Mouse (Mus musculus) hindbrain, embryonic 14.5 days (tissue): ENCODE results near the gene Lenep. TPM values are rescaled to one million over a fixed set of nuclear protein-coding genes. Genes with fewer than 3 reads are reported as not detected.

Experiments used
- ATAC-seq: fragments of 200-750 bp; cut with Nextera tagmentation; 2 replicates; pipeline ENCODE4 v1.8.0; 2017; ENCODE audit warnings: moderate number of reproducible peaks, mild to moderate bottlenecking, moderate TSS enrichment, moderate library complexity; ENCODE audit not compliant: low FRiP score
- DNase-seq: peaks from one replicate; pipeline ENCODE4 v3.0.0-alpha.2; 2015; ENCODE audit warnings: low spot score
- H3K27ac ChIP-seq: fragments of 300-500 bp; sonication (generic); 2 replicates; pipeline ENCODE4 v1.5.1; 2014; ENCODE audit warnings: mild to moderate bottlenecking, moderate library complexity
- H3K27me3 ChIP-seq: fragments of 300-500 bp; sonication (generic); 2 replicates; pipeline ENCODE4 v1.6.1; 2014; ENCODE audit warnings: mild to moderate bottlenecking, low read length, mixed read lengths; ENCODE audit not compliant: control insufficient read depth, insufficient read depth
- H3K36me3 ChIP-seq: fragments of 300-500 bp; sonication (generic); replicated peaks from 2 replicates; pipeline ENCODE4 v1.6.1; 2014; ENCODE audit not compliant: control insufficient read depth, insufficient read depth
- H3K4me1 ChIP-seq: fragments of 300-500 bp; sonication (generic); replicated peaks from 2 replicates; pipeline ENCODE4 v1.6.1; 2014; ENCODE audit warnings: antibody characterized with exemption, low read length, mixed read lengths; ENCODE audit not compliant: control insufficient read depth, insufficient read depth
- H3K4me2 ChIP-seq: fragments of 300-500 bp; sonication (generic); replicated peaks from 2 replicates; pipeline ENCODE4 v1.6.1; 2014; ENCODE audit warnings: mild to moderate bottlenecking, moderate library complexity
- H3K4me3 ChIP-seq: fragments of 300-500 bp; sonication (generic); replicated peaks from 2 replicates; pipeline ENCODE4 v1.5.1; 2014; ENCODE audit warnings: mild to moderate bottlenecking, low read length
- H3K9ac ChIP-seq: fragments of 300-500 bp; sonication (generic); 2 replicates; pipeline ENCODE4 v1.6.1; 2014
- H3K9me3 ChIP-seq: fragments of 300-500 bp; sonication (generic); 2 replicates; pipeline ENCODE4 v1.6.1; 2016; ENCODE audit warnings: low read length; ENCODE audit not compliant: control insufficient read depth
- WGBS: fragments of 180-500 bp; shearing (Covaris S2); extraction: QIAGEN DNeasy Blood & Tissue Kit; methylation state at CpG from one replicate; pipeline ENCODE4 v1.1.7; 2014; 5-methylcytosine and 5-hydroxymethylcytosine counted together
- polyA plus RNA-seq: library from polyadenylated mRNA; unstranded; fragments of >200 nt; fragmentation: Nextera tagmentation; extraction: Ambion mirVana; gene quantifications from 2 replicates; pipeline ENCODE4 v1.2.1, GENCODE M21; 2014

The Lenep gene
- polyA plus RNA-seq, 1 experiment from 2014 or later = not detected

- Histone ChIP-seq H3K9me3 (no peaks in the 10 kb centered on the region), H3K4me1 (peaks cover 8% of the 10 kb centered on the region), H3K27ac (peak within 1 kb of the TSS; percentile 75), H3K36me3 (peaks cover 27% of the 10 kb centered on the region), H3K27me3 (no peaks in the 10 kb centered on the region), H3K4me3 (peak within 1 kb of the TSS; percentile 45), H3K4me2 (peak within 1 kb of the TSS; percentile 80), H3K9ac (peak within 1 kb of the TSS; percentile 64)
- DNase-seq (peak; percentile 100), ATAC-seq (peak; percentile 99)
- WGBS = 6% methylated on average over 28 of the region's 28 CpGs
Observed at GRCm38 (mm10) chr3:89411490-89412393, 9.1 kb upstream of the Lenep start, which contains the start of gene Flad1. TSS of gene Flad1 (minus strand) at chr3:89411870.

GRCm38 (mm10) chr3:89410864-89411263 lies 8.3 kb upstream of the Lenep start:
- H3K27ac ChIP-seq = peak overlapping the region; percentile 75
- peak overlapping the region; percentile 80 for H3K4me2 ChIP-seq
- DNase-seq (no peak), ATAC-seq (no peak)
- peaks cover 8% of the 10 kb centered on the region for H3K4me1 ChIP-seq
- WGBS = 81% methylated on average over 10 of the region's 10 CpGs
- peak overlapping the region; percentile 64 for H3K9ac ChIP-seq
- H3K9me3 ChIP-seq = no peaks in the 10 kb centered on the region
- H3K4me3 ChIP-seq = peak overlapping the region; percentile 45
- no peaks in the 10 kb centered on the region for H3K27me3 ChIP-seq
- H3K36me3 ChIP-seq = peaks cover 29% of the 10 kb centered on the region

- H3K9ac ChIP-seq = no peak overlapping the region
- peaks cover 8% of the 10 kb centered on the region for H3K4me1 ChIP-seq
- H3K9me3 ChIP-seq = no peaks in the 10 kb centered on the region
- H3K4me3 ChIP-seq = no peak overlapping the region
- H3K27ac ChIP-seq = no peak overlapping the region
- over 99% methylated on average over 3 of the region's 3 CpGs for WGBS
- ATAC-seq (no peak), DNase-seq (no peak)
- H3K36me3 ChIP-seq = peaks cover 29% of the 10 kb centered on the region
- no peaks in the 10 kb centered on the region for H3K27me3 ChIP-seq
- no peak overlapping the region for H3K4me2 ChIP-seq
Observed at GRCm38 (mm10) chr3:89409701-89410100, 7.1 kb upstream of the Lenep start.

- ATAC-seq (no peak), DNase-seq (no peak)
- H3K4me2 ChIP-seq = no peak overlapping the region
- H3K36me3 ChIP-seq = peaks cover 34% of the 10 kb centered on the region
- H3K4me1 ChIP-seq = peaks cover 8% of the 10 kb centered on the region
- no peak overlapping the region for H3K27ac ChIP-seq
- no peak overlapping the region for H3K4me3 ChIP-seq
- H3K9me3 ChIP-seq = no peaks in the 10 kb centered on the region
- no peak overlapping the region for H3K9ac ChIP-seq
- H3K27me3 ChIP-seq = no peaks in the 10 kb centered on the region
- WGBS = 62% methylated on average over 16 of the region's 16 CpGs
Observed at GRCm38 (mm10) chr3:89408448-89408847, 5.9 kb upstream of the Lenep start.

- Histone ChIP-seq H3K4me2 (no peak overlapping the region), H3K27ac (no peak overlapping the region), H3K4me1 (peaks cover 8% of the 10 kb centered on the region), H3K36me3 (peaks cover 50% of the 10 kb centered on the region), H3K9ac (no peak overlapping the region), H3K27me3 (no peaks in the 10 kb centered on the region), H3K9me3 (no peaks in the 10 kb centered on the region), H3K4me3 (no peak overlapping the region)
- 93% methylated on average over 6 of the region's 6 CpGs for WGBS
- DNase-seq (no peak), ATAC-seq (no peak)
Observed at GRCm38 (mm10) chr3:89406887-89407286, 4.3 kb upstream of the Lenep start.

- Histone ChIP-seq H3K9ac (no peak overlapping the region), H3K4me1 (0 out of 2 replicates have a peak, but pooled peaks cover 3% of the 10 kb centered on the region), H3K36me3 (peaks cover 51% of the 10 kb centered on the region), H3K27me3 (no peaks in the 10 kb centered on the region), H3K9me3 (no peaks in the 10 kb centered on the region), H3K4me2 (no peak overlapping the region), H3K4me3 (no peak overlapping the region), H3K27ac (no peak overlapping the region)
- WGBS = 90% methylated on average over 7 of the region's 7 CpGs
- ATAC-seq = no peak
- DNase-seq = no peak
Observed at GRCm38 (mm10) chr3:89401329-89401728, 1.3 kb downstream of the Lenep start.

GRCm38 (mm10) chr3:89396654-89397005 lies 6.0 kb downstream of the Lenep start:
- Histone ChIP-seq H3K9me3 (no peaks in the 10 kb centered on the region), H3K4me3 (peak overlapping the region; percentile 48), H3K4me1 (peaks cover 35% of the 10 kb centered on the region), H3K9ac (peak overlapping the region; percentile 41; the same call in 1 of the 2 replicates), H3K27ac (no peak overlapping the region), H3K36me3 (peaks cover 8% of the 10 kb centered on the region), H3K4me2 (peak overlapping the region; percentile 100), H3K27me3 (peaks cover 31% of the 10 kb centered on the region)
- WGBS = 0% methylated on average over 4 of the region's 4 CpGs
- ATAC-seq = no peak
- DNase-seq = no peak

GRCm38 (mm10) chr3:89395806-89396653 lies 6.6 kb downstream of the Lenep start:
- peaks cover 41% of the 10 kb centered on the region for H3K4me1 ChIP-seq
- H3K27me3 ChIP-seq = peaks cover 31% of the 10 kb centered on the region
- no peaks in the 10 kb centered on the region for H3K9me3 ChIP-seq
- WGBS = under 1% methylated on average over 43 of the region's 44 CpGs
- no peak overlapping the region for H3K27ac ChIP-seq
- ATAC-seq (no peak), DNase-seq (peak; percentile 74)
- peak overlapping the region; percentile 100 for H3K4me2 ChIP-seq
- peak overlapping the region; percentile 48 for H3K4me3 ChIP-seq
- H3K36me3 ChIP-seq = peaks cover 2% of the 10 kb centered on the region; the same call in 1 of the 2 replicates
- H3K9ac ChIP-seq = peak overlapping the region; percentile 41

- Histone ChIP-seq H3K4me2 (peak overlapping the region; percentile 100), H3K27ac (no peak overlapping the region), H3K36me3 (no peaks in the 10 kb centered on the region), H3K4me1 (peaks cover 47% of the 10 kb centered on the region), H3K4me3 (peak overlapping the region; percentile 48), H3K9me3 (no peaks in the 10 kb centered on the region), H3K9ac (no peak overlapping the region), H3K27me3 (peaks cover 31% of the 10 kb centered on the region)
- DNase-seq (no peak), ATAC-seq (no peak)
- WGBS = 2% methylated on average over 10 of the region's 10 CpGs
Observed at GRCm38 (mm10) chr3:89395419-89395805, 7.2 kb downstream of the Lenep start.
